Mouse (Mus musculus): ENCODE results near the gene Abca1.

GRCm38 (mm10) chr4:53148817-53149216, 10.9 kb downstream of the Abca1 start:
- no peak for TF ChIP-seq CTCF (IDR thresholded peaks at IDR 0.05; ENCODE audit: low read depth, low read length)
- TF ChIP-seq POLR2A (IDR thresholded peaks at IDR 0.05; ENCODE audit: extremely low read depth, insufficient read depth, low read length) = no peak
